Mouse (Mus musculus): ENCODE results near the gene Shf.
"Not testable (repeated sequence)": the region's sequence is repeated elsewhere in the genome, so short reads cannot be mapped to it uniquely, and the experiment has no call there.

Shf gene

DNA sequence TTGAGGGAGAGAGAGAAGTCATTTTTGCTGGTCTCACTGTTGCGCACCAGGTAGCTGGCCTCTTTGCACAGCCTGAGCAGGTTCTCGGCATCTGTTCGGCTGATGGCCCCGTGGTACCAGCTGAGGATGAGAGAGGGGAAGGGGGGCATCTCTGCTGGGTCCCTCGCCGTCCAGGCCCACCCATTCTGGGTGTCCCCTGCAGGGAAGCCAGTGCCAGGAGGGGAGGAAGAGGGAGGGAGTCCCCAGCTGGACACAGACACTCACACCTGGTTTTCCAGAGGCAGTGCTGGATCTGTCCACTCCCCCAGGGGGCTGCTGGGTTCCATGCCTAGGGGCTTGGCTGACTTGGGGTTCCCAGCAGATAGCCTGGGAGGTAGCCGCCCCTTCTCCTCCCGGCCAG lies 15.2 kb downstream of the Shf start:
- in situ Hi-C loops (cut with MboI; ENCODE audit: low pct_unique_long_range_greater_than_20kb in 1 of 2, low sequenced_read_pairs in 2 of 2, unreplicated experiment in 1 of 2), result no loop called here

DNA sequence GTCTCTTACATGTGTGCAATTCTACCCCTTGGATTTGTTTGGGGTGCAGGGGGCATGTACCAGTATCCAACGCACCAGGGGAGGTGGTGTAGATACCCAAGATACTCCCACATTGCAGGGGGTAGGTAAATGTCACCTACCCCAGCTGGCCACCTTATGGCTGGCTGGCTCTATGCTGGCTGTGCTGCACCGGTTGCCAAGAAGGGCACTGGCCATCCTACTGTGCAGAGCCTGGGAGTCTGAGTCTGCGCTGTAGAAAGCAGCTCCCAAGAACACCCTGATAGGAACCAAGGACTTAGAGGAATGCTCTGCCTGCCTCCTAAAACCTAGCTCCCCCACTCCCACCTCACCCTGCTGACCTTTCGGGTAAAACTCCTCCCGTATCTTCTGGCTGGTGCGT lies 16.0 kb downstream of the Shf start:
- in situ Hi-C loops (cut with MboI; ENCODE audit: low pct_unique_long_range_greater_than_20kb in 1 of 2, low sequenced_read_pairs in 2 of 2, unreplicated experiment in 1 of 2), result no loop called here

DNA sequence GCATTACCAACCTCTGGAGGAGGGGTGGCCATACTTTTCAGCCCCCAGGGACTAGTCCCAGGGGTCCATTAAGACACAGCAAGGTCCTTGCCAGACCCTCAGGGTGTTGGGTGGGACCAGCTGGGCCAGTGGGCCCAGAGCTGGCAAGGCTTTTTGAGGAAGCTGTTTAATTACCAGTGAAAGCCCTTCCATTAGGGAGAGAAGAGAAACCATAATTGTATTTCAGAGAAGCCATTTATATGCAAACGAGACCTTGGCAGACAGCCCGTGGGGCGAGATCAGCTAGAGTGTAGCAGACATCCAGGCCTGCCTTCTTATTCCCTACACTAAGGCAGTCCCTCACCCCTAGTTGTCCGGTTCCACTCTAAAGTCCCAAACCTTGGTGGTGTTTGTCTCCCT lies 17.0 kb downstream of the Shf start:
- in situ Hi-C loops (cut with MboI; ENCODE audit: low pct_unique_long_range_greater_than_20kb in 1 of 2, low sequenced_read_pairs in 2 of 2, unreplicated experiment in 1 of 2), result no loop called here

GRCm38 (mm10) chr2:122351156-122351930 lies 17.6 kb downstream of the Shf start:
- in situ Hi-C loops (cut with MboI; ENCODE audit: low pct_unique_long_range_greater_than_20kb in 1 of 2, low sequenced_read_pairs in 2 of 2, unreplicated experiment in 1 of 2), result no loop called here

GRCm38 (mm10) chr2:122349136-122349785 lies 19.7 kb downstream of the Shf start:
- in situ Hi-C loops (cut with MboI; ENCODE audit: low pct_unique_long_range_greater_than_20kb in 1 of 2, low sequenced_read_pairs in 2 of 2, unreplicated experiment in 1 of 2), result no loop called here

DNA sequence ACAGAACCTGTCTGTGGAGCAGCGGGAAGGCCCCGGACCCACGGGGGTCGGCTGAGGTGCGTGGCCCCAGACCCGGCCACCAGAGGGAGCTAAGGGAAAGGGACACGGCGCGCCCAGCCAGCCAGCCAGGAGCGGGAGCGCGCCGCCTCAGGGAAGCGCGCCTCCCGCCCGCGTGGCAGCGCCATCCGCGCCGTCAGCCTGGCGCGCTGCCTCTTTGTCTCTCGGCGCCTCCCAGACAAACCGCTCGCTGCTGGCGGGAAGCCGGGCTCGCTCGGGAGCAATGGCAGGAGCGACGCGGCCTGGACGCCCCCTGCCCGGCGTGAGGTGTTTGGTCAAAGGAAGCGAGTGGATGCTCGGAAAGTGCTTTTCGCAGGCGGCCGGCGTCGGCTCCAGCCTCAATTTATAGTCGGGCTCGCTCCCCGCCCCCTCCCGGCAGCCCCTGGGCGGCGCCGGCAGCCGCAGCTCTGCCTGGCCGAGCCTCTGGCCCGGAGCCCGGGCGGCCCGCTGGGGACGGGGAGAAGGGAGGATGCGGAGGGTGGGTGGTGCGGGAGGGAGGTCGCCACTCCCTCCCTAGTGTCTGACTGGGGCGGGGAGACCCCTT lies 20.3 kb downstream of the Shf start:
- in situ Hi-C loops (cut with MboI; ENCODE audit: low pct_unique_long_range_greater_than_20kb in 1 of 2, low sequenced_read_pairs in 2 of 2, unreplicated experiment in 1 of 2), result no loop called here

DNA sequence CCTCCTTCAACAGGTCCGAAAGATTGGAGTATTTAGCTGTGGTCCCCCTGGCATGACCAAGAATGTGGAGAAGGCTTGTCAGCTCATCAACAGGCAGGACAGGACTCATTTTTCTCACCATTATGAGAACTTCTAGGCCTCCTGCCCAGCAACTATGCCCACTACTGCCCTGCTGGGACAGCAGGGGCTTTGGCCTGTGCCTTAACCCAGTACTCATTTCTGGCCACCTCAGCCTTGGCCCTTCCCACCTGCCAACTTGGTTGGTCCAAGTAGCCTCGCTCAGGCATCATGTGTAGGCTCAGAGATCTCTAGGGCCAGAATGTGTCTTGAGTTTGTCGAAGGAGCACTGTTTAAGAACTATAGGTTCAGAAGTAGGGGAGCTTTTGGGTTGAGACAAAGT lies 21.7 kb downstream of the Shf start:
- in situ Hi-C loops (cut with MboI; ENCODE audit: low pct_unique_long_range_greater_than_20kb in 1 of 2, low sequenced_read_pairs in 2 of 2, unreplicated experiment in 1 of 2), result no loop called here

GRCm38 (mm10) chr2:122346164-122346563 lies 22.8 kb downstream of the Shf start:
- in situ Hi-C loops (cut with MboI; ENCODE audit: low pct_unique_long_range_greater_than_20kb in 1 of 2, low sequenced_read_pairs in 2 of 2, unreplicated experiment in 1 of 2), result not testable (repeated sequence)

- in situ Hi-C loops (cut with MboI; ENCODE audit: low pct_unique_long_range_greater_than_20kb in 1 of 2, low sequenced_read_pairs in 2 of 2, unreplicated experiment in 1 of 2), result no loop called here
Measured at GRCm38 (mm10) chr2:122345106-122345893, 23.7 kb downstream of the Shf start.

DNA sequence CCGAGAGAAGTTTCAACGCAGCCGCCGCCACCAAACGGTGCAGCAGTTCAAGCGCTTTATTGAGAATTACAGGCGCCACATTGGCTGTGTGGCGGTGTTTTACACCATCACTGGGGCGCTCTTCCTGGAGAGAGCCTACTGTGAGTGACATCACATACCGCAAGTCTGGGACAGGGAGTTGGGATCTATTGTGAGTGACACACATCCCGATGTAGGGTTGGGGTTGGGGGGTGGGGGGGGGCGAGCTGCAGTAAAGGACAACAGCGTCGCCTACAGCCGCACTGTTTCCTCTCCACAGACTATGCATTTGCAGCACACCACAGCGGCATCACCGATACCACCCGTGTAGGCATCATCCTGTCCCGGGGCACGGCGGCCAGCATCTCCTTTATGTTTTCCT lies 31.7 kb downstream of the Shf start:
- in situ Hi-C loops (cut with MboI; ENCODE audit: low pct_unique_long_range_greater_than_20kb in 1 of 2, low sequenced_read_pairs in 2 of 2, unreplicated experiment in 1 of 2), result no loop called here

DNA sequence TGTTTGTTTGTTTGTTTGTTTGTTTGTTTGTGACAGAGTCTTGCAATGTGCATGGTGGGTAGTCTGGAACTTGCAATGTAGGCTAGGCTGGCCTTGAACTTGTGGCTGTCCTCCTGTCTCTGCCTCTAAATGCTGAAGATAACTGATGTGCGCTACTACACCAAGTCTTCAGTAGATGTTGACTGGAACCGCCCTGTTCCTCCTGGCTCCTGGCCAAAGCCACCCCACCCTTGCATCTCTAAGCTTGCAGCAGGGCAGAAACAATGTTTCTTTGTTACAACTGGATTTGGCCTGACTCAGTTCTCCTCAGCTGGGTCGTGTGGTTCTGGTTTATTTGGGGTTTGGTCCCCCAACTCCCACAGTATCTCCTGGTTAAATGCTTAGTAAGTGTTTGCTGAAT lies 34.8 kb downstream of the Shf start:
- in situ Hi-C loops (cut with MboI; ENCODE audit: low pct_unique_long_range_greater_than_20kb in 1 of 2, low sequenced_read_pairs in 2 of 2, unreplicated experiment in 1 of 2), result no loop called here

DNA sequence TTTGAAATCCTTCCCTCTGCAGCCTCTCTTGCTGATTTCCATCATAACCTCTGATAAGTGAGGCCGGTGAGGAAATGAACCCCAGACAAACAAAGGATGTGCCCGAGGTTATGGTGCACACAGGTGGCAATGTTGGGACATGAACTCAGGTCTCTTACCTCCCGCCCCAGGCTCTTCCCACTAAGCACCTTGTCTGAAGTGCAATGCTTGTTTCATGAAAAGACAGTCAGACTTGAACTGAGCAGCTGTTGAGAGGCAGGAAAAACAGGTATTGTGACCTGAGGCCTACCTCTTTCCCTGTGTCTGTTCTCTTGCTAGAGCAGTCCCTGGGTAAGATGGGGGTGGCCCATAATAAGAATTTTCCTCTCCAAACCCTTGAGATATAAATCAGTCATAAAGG lies 36.7 kb downstream of the Shf start:
- in situ Hi-C loops (cut with MboI; ENCODE audit: low pct_unique_long_range_greater_than_20kb in 1 of 2, low sequenced_read_pairs in 2 of 2, unreplicated experiment in 1 of 2), result no loop called here

GRCm38 (mm10) chr2:122330317-122330716 lies 38.6 kb downstream of the Shf start:
- in situ Hi-C loops (cut with MboI; ENCODE audit: low pct_unique_long_range_greater_than_20kb in 1 of 2, low sequenced_read_pairs in 2 of 2, unreplicated experiment in 1 of 2), result not testable (repeated sequence)

DNA sequence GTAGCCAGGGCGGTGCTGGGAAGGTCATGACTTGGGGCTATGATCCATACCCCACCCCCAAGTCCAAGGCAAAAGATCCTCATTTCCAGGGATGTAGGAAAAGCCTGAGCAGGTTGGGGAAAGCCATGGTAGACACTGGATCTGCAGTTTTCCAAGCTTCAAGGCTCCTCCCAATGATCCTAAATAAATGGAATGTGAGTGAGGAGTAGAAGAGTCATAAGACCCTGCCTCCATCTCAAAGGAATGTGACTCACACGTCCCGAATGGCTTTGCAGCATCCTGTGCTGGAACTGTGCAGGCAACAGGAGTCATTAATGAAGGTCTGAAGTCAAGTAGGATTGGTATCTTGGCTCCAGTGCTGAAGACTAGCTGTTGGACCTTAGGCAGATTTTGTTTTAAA lies 41.0 kb downstream of the Shf start:
- in situ Hi-C loops (cut with MboI; ENCODE audit: low pct_unique_long_range_greater_than_20kb in 1 of 2, low sequenced_read_pairs in 2 of 2, unreplicated experiment in 1 of 2), result no loop called here

DNA sequence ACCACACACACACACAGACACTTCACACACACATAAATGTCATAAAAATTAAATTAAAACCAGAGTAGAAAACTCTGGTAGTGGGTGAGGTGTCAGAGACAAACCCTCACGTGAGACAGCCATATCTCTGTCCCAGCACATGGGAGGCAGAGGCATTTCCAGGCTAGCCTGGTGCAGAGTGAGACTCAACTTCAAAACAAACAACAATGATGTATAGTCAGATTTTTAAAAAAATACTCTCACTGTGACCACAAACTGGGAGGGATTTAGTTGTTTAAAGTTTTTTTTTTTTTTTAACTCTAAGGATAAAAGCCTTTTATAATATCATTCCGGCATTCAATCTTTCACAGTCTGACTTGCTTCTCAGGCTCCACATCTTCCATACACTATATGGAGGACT lies 43.6 kb downstream of the Shf start:
- in situ Hi-C loops (cut with MboI; ENCODE audit: low pct_unique_long_range_greater_than_20kb in 1 of 2, low sequenced_read_pairs in 2 of 2, unreplicated experiment in 1 of 2), result no loop called here

DNA sequence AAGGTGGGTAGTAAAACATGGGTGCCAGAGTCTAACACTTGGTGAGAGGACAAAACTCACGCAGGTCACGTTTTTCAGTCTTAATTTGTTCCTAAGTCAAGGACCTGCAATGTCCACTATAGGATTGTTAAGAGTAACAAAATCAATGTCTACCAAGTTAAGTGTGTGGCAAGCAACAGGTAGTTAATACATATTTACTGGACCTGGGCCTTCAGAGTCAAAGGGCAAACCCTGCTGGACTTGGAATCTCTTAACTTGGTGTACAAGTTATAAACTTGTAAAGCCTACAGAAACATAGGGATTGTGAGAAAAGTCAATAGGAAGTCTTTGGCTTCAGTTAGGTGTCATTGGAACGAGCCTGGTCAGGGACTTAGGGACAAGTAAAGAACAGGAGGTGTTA lies 44.4 kb downstream of the Shf start:
- in situ Hi-C loops (cut with MboI; ENCODE audit: low pct_unique_long_range_greater_than_20kb in 1 of 2, low sequenced_read_pairs in 2 of 2, unreplicated experiment in 1 of 2), result no loop called here

DNA sequence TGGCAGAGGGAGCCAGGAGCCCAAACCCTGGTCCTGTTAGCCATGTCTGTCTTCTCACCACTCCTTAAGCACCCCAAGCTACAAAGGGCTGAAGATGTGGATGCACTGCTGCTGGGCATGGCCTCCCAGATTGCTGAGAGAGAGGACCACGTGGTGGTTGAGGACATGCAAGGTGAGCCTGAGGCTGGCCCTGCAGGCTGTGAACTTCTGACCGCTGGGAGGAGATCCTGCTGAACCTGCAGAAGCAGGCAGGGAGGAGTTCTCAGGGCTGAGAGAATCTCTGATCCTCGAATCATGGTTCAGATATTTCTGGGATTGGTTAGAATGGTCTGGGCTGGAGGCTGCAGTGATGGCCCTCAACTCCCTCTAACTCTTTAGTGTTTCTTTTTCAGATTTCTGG lies 45.0 kb downstream of the Shf start:
- in situ Hi-C loops (cut with MboI; ENCODE audit: low pct_unique_long_range_greater_than_20kb in 1 of 2, low sequenced_read_pairs in 2 of 2, unreplicated experiment in 1 of 2), result no loop called here

DNA sequence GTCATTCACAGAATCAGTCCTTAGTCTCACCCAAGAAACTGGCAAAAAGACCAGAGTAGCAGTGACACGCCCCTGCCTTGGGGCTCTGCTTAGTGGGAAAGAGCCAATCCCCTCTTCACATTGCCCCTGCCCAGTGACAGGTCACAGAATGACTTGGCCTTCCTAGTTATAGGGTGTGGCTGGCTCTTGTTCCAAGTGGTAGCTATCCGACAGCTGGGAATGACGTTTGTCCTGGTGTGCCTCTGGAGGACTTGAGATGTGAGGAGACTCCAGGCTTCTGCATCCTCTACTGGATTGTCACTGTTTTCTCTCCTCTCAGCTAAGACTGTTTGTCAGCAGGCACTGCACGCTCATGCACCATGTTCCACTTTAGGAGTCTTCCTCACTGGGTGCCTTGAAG lies 51.6 kb downstream of the Shf start:
- in situ Hi-C loops (cut with MboI; ENCODE audit: low pct_unique_long_range_greater_than_20kb in 1 of 2, low sequenced_read_pairs in 2 of 2, unreplicated experiment in 1 of 2), result no loop called here

DNA sequence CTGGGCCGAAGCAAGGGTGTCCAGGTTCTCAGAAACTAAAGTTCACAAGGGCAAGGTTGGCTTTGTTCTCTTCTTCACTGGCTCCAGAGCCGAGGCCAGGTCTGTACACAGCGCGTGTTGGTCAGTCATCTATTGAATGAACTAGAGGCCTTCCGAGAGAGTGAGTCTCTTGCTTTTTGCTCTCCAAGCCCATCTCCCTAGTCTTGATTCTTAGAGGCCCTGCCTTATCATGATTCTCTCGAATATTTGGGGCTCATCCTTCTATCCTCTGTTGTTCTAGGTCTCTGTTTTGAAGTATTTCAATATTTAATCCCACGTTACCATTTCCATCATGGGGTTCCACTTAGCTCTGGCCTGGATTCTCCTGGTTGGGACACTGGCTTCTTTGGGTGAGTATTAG lies 53.6 kb downstream of the Shf start, which contains the start of gene Duox1:
Gene Duox1, plus strand, starts transcription at position 301 of the 400 bp plus-strand sequence.
- in situ Hi-C loops (cut with MboI; ENCODE audit: low pct_unique_long_range_greater_than_20kb in 1 of 2, low sequenced_read_pairs in 2 of 2, unreplicated experiment in 1 of 2), result no loop called here

Data from mouse embryonic stem cell (cell line).